43 mouse cellular contexts compared by ENCODE assay signal in the genomic region with DNA sequence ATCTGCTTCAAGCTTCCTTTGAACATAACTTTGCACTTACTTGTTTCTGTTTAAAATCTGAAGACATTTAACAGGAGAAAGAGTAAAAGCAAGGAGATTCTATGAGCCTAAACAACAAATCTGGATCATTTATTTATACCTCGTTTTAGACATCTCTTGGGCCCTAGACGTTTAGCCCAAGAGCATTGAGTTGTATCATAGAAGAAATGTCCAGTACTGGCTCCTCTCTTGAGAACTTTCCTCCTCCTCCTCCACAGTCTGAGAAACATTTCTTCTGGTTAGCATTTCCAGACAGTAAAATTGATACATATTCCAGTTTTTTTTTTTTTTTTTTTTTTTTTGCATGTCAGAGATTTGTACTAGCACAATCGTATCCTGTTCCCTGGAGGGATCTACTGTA. TPM values are rescaled to one million over a fixed set of nuclear protein-coding genes. Genes with fewer than 3 reads are reported as not detected.
"Had no signal": no experiment of that assay in that cellular context is flagged by ENCODE, and none has a peak within 500 bp of the region (broad histone marks: within the 10 kb centered on the region; RNA-seq: fewer than 3 reads in every experiment).

A gene (minus strand): TSS at position 101 of the 400 bp plus-strand sequence.

- H3K36me3 ChIP-seq: heart, embryonic 10.5 days; heart, embryonic 12.5 days; heart, embryonic 13.5 days; heart, embryonic 15.5 days; hindbrain, embryonic 10.5 days; hindbrain, embryonic 12.5 days; hindbrain, embryonic 13.5 days; hindbrain, embryonic 15.5 days; intestine, embryonic 15.5 days; kidney, embryonic 15.5 days had no signal

- H3K9ac ChIP-seq: heart, embryonic 12.5 days; heart, embryonic 13.5 days; heart, embryonic 15.5 days; hindbrain, embryonic 12.5 days; hindbrain, embryonic 13.5 days; hindbrain, embryonic 14.5 days; hindbrain, embryonic 15.5 days; intestine, embryonic 15.5 days; kidney, embryonic 15.5 days had no signal

- DNase-seq: heart, adult 2 months; heart, postnatal 10 days; heart, postnatal 14 days; heart, postnatal 36 days; heart, postnatal 4 days; kidney, adult 11 months; kidney, adult 18-20 months; kidney, adult 2 months; kidney, adult 8-10 months; kidney, adult 9 months; kidney, postnatal 10 days; kidney, postnatal 14 days; kidney, postnatal 25 days; kidney, postnatal 36 days; kidney, postnatal 4 days; layer of hippocampus, adult 9-11 months had no signal

- H3K4me3 ChIP-seq: heart, adult 2 months; heart, embryonic 10.5 days; heart, embryonic 12.5 days; heart, embryonic 13.5 days; heart, embryonic 15.5 days; hindbrain, embryonic 10.5 days; hindbrain, embryonic 12.5 days; hindbrain, embryonic 13.5 days; hindbrain, embryonic 15.5 days; intestine, embryonic 15.5 days; kidney, embryonic 15.5 days; layer of hippocampus, adult 2 months had no signal

- H3K4me2 ChIP-seq: heart, embryonic 11.5 days; heart, embryonic 12.5 days; heart, embryonic 13.5 days; heart, embryonic 15.5 days; hindbrain, embryonic 12.5 days; hindbrain, embryonic 13.5 days; hindbrain, embryonic 14.5 days; hindbrain, embryonic 15.5 days; intestine, embryonic 15.5 days; kidney, embryonic 15.5 days had no signal

- ATAC-seq: hindbrain, embryonic 16.5 days; hindbrain, postnatal 0 days; inflammation-experienced regulatory T-cells, adult 6 months; intestine, embryonic 15.5 days; intestine, embryonic 16.5 days; intestine, postnatal 0 days had no signal

- H3K27ac ChIP-seq: heart, adult 2 months; heart, embryonic 10.5 days; heart, embryonic 13.5 days; heart, embryonic 15.5 days; hindbrain, embryonic 10.5 days; hindbrain, embryonic 12.5 days; hindbrain, embryonic 13.5 days; hindbrain, embryonic 14.5 days; hindbrain, embryonic 15.5 days; hindbrain, postnatal 0 days; intestine, embryonic 15.5 days; kidney, embryonic 15.5 days; kidney, postnatal 0 days; layer of hippocampus, adult 2 months had no signal

- H3K9me3 ChIP-seq: heart, embryonic 10.5 days; heart, embryonic 13.5 days; heart, embryonic 15.5 days; hindbrain, embryonic 10.5 days; hindbrain, embryonic 12.5 days; hindbrain, embryonic 13.5 days; hindbrain, embryonic 15.5 days; intestine, embryonic 15.5 days; kidney, embryonic 15.5 days had no signal

- H3K27me3 ChIP-seq: heart, embryonic 12.5 days; heart, embryonic 13.5 days; heart, embryonic 15.5 days; hindbrain, embryonic 12.5 days; hindbrain, embryonic 13.5 days; hindbrain, embryonic 15.5 days; intestine, embryonic 15.5 days; kidney, embryonic 15.5 days had no signal

- H3K4me1 ChIP-seq: heart, embryonic 10.5 days; heart, embryonic 12.5 days; heart, embryonic 13.5 days; heart, embryonic 15.5 days; hindbrain, embryonic 10.5 days; hindbrain, embryonic 12.5 days; hindbrain, embryonic 13.5 days; hindbrain, embryonic 15.5 days; intestine, embryonic 15.5 days; kidney, embryonic 15.5 days had no signal

RNA-seq across cellular contexts. Expression of the gene that starts here (rescaled TPM):
- polyA plus RNA-seq: heart, adult 2 months; heart, embryonic 10.5 days; heart, embryonic 11.5 days; heart, embryonic 12.5 days; heart, embryonic 13.5 days; heart, embryonic 14.5 days; heart, embryonic 15.5 days; heart, embryonic 16.5 days; heart, postnatal 0 days; hindbrain, embryonic 10.5 days; hindbrain, embryonic 11.5 days; hindbrain, embryonic 12.5 days; hindbrain, embryonic 13.5 days; hindbrain, embryonic 14.5 days; hindbrain, embryonic 15.5 days; hindbrain, embryonic 16.5 days; hindbrain, postnatal 0 days; inflammation-experienced regulatory T-cells, adult 6 months; intestine, embryonic 14.5 days; intestine, embryonic 15.5 days; intestine, embryonic 16.5 days; intestine, postnatal 0 days; kidney, adult 2 months; kidney, embryonic 14.5 days; kidney, embryonic 15.5 days; kidney, embryonic 16.5 days; kidney, postnatal 0 days; large intestine, adult 2 months had no signal
